Mouse (Mus musculus) cerebellum, adult 8-10 months (tissue): ENCODE measurements around the gene Hist1h2ae.
"Not testable (repeated sequence)": the region's sequence is repeated elsewhere in the genome, so short reads cannot be mapped to it uniquely, and the experiment has no call there.

ENCODE experiments used
- DNase-seq: peaks from one replicate; pipeline ENCODE4 v3.0.0; 2022

Gene Hist1h2ae

GRCm38 (mm10) chr13:23571022-23571503, at the start of gene Hist1h2ae, which contains the start of gene Hist1h2bg:
TSS of gene Hist1h2ae (minus strand) at chr13:23571220.
TSS of gene Hist1h2bg (plus strand) at chr13:23571396.
- DNase-seq, result peak; percentile 51

GRCm38 (mm10) chr13:23620056-23620732, 49.2 kb upstream of the Hist1h2ae start:
- DNase-seq, result peak; percentile 12

GRCm38 (mm10) chr13:23611638-23612037, 40.6 kb upstream of the Hist1h2ae start:
- no peak for DNase-seq

- DNase-seq, result no peak
Measured at GRCm38 (mm10) chr13:23610393-23610792, 39.4 kb upstream of the Hist1h2ae start.

- no peak for DNase-seq
Measured at GRCm38 (mm10) chr13:23609844-23610243, 38.8 kb upstream of the Hist1h2ae start.

- DNase-seq, result no peak
Measured at GRCm38 (mm10) chr13:23609209-23609608, 38.2 kb upstream of the Hist1h2ae start.

GRCm38 (mm10) chr13:23605052-23605451, 34.0 kb upstream of the Hist1h2ae start:
- DNase-seq, result no peak

- no peak for DNase-seq
Measured at GRCm38 (mm10) chr13:23604452-23604851, 33.4 kb upstream of the Hist1h2ae start.

GRCm38 (mm10) chr13:23603182-23603699, 32.2 kb upstream of the Hist1h2ae start:
- DNase-seq, result no peak

GRCm38 (mm10) chr13:23597957-23598356, 26.9 kb upstream of the Hist1h2ae start:
- peak; percentile 77 for DNase-seq

GRCm38 (mm10) chr13:23595622-23596372, 24.8 kb upstream of the Hist1h2ae start:
- DNase-seq, result no peak

GRCm38 (mm10) chr13:23595185-23595584, 24.2 kb upstream of the Hist1h2ae start:
- no peak for DNase-seq

GRCm38 (mm10) chr13:23593051-23593770, 22.2 kb upstream of the Hist1h2ae start:
- no peak for DNase-seq

- DNase-seq, result peak; percentile 61
Measured at GRCm38 (mm10) chr13:23592614-23593013, 21.6 kb upstream of the Hist1h2ae start.

GRCm38 (mm10) chr13:23591886-23592285, 20.9 kb upstream of the Hist1h2ae start:
- not testable (repeated sequence) for DNase-seq

GRCm38 (mm10) chr13:23591206-23591605, 20.2 kb upstream of the Hist1h2ae start:
- no peak for DNase-seq

- DNase-seq, result no peak
Measured at GRCm38 (mm10) chr13:23586940-23587225, 15.9 kb upstream of the Hist1h2ae start.

- DNase-seq, result no peak
Measured at GRCm38 (mm10) chr13:23586099-23586939, 15.3 kb upstream of the Hist1h2ae start.

- DNase-seq, result peak; percentile 70
Measured at GRCm38 (mm10) chr13:23585442-23586098, 14.6 kb upstream of the Hist1h2ae start.

- no peak for DNase-seq
Measured at GRCm38 (mm10) chr13:23585029-23585441, 14.0 kb upstream of the Hist1h2ae start.

- DNase-seq, result no peak
Measured at GRCm38 (mm10) chr13:23584331-23584730, 13.3 kb upstream of the Hist1h2ae start.
